ENCODE assay signal across 7 mouse cellular contexts in genomic region chr11:116087194-116088130, GRCm38 (mm10). TPM values are rescaled to one million over a fixed set of nuclear protein-coding genes. Genes with fewer than 3 reads are reported as not detected.
DNase-seq lines count a peak whose midpoint lies in the region; ATAC-seq lines count a peak whose summit lies in the region.

No protein-coding gene starts in this region.

- DNase-seq in adipocyte (ENCODE audit: low spot score), result peak; percentile 88
- DNase-seq in gastrocnemius, postnatal 10 days, result peak; percentile 90
- peak; percentile 94 for DNase-seq in induced T-regulatory cell, adult 2 months (ENCODE audit: low read depth)
- peak; percentile 77 to 85 for DNase-seq in left cerebral cortex, postnatal 14 days (ENCODE audit: low spot score in 2 of 2)
- DNase-seq in right cerebral cortex, postnatal 36 days (ENCODE audit: low spot score in 2 of 2), result peak; percentile 70

- intact Hi-C loops in left cerebral cortex, postnatal 14 days (cut with DNase I), result loop anchor here (1.0 to 5.0 kb wide), 2 partner anchors 43 to 55 kb away; partner anchors contain the start of gene Unk

- ATAC-seq in common myeloid progenitor, adult 5-6 weeks (replicated peaks; ENCODE audit: low read depth, poor library complexity, severe bottlenecking), result peak; percentile 62
- ATAC-seq in megakaryocyte-erythroid progenitor cell, adult 5-6 weeks (replicated peaks; ENCODE audit: low FRiP score, low TSS enrichment, poor library complexity, severe bottlenecking), result peak; percentile 63

RNA-seq across cellular contexts. Expression of gene Wbp2, which starts 0.7 kb away (rescaled TPM):
- 26.2 and 32.7 TPM in 2 replicates for total RNA-seq in common myeloid progenitor, adult 5-6 weeks (2017)
- 10 to 100 TPM; 64.8 to 66.8 TPM for total RNA-seq in gastrocnemius, postnatal 10 days (2021)
- total RNA-seq in left cerebral cortex, postnatal 14 days (2021), result 100 to 1,000 TPM; 278 to 292 TPM
- 57.6 and 94.8 TPM in 2 replicates for total RNA-seq in megakaryocyte-erythroid progenitor cell, adult 5-6 weeks (2014; fragmentation: Nextera tagmentation)
- total RNA-seq in megakaryocyte-erythroid progenitor cell, adult 5-6 weeks (2017), result 21.2 and 23.9 TPM in 2 replicates

RNA-seq across cellular contexts. Expression of gene Unc13d, which starts 9.7 kb away (rescaled TPM):
- 29.7 and 29.9 TPM in 2 replicates for total RNA-seq in common myeloid progenitor, adult 5-6 weeks (2017)
- under 1 TPM; 0.45 TPM for total RNA-seq in gastrocnemius, postnatal 10 days (2021)
- total RNA-seq in left cerebral cortex, postnatal 14 days (2021), result under 1 TPM; 0.46 to 0.55 TPM
- 47.1 and 58.7 TPM in 2 replicates for total RNA-seq in megakaryocyte-erythroid progenitor cell, adult 5-6 weeks (2014; fragmentation: Nextera tagmentation)
- 24.8 and 36.3 TPM in 2 replicates for total RNA-seq in megakaryocyte-erythroid progenitor cell, adult 5-6 weeks (2017)

RNA-seq across cellular contexts. Expression of gene Trim47, which starts 39.5 kb away (rescaled TPM):
- total RNA-seq in common myeloid progenitor, adult 5-6 weeks (2017), result 5.8 and 11.3 TPM in 2 replicates
- total RNA-seq in gastrocnemius, postnatal 10 days (2021), result 10 to 100 TPM; 21.9 to 31.7 TPM
- total RNA-seq in left cerebral cortex, postnatal 14 days (2021), result 1 to 10 TPM; 8.7 to 9.0 TPM
- 8.7 and 12.2 TPM in 2 replicates for total RNA-seq in megakaryocyte-erythroid progenitor cell, adult 5-6 weeks (2014; fragmentation: Nextera tagmentation)
- total RNA-seq in megakaryocyte-erythroid progenitor cell, adult 5-6 weeks (2017), result 2.3 and 6.5 TPM in 2 replicates

RNA-seq across cellular contexts. Expression of gene Trim65, which starts 43.5 kb away (rescaled TPM):
- total RNA-seq in common myeloid progenitor, adult 5-6 weeks (2017), result 9.9 and 12.5 TPM in 2 replicates
- 1 to 10 TPM; 3.3 to 3.6 TPM for total RNA-seq in gastrocnemius, postnatal 10 days (2021)
- total RNA-seq in left cerebral cortex, postnatal 14 days (2021), result 1 to 10 TPM; 5.4 to 7.0 TPM
- 17.4 and 20.5 TPM in 2 replicates for total RNA-seq in megakaryocyte-erythroid progenitor cell, adult 5-6 weeks (2014; fragmentation: Nextera tagmentation)
- 8.2 and 8.3 TPM in 2 replicates for total RNA-seq in megakaryocyte-erythroid progenitor cell, adult 5-6 weeks (2017)

RNA-seq across cellular contexts. Expression of gene Mrpl38, which starts 51.2 kb away (rescaled TPM):
- 38.7 and 40.5 TPM in 2 replicates for total RNA-seq in common myeloid progenitor, adult 5-6 weeks (2017)
- 10 to 100 TPM; 40.8 to 46.2 TPM for total RNA-seq in gastrocnemius, postnatal 10 days (2021)
- total RNA-seq in left cerebral cortex, postnatal 14 days (2021), result 10 to 100 TPM; 51.1 to 56.1 TPM
- total RNA-seq in megakaryocyte-erythroid progenitor cell, adult 5-6 weeks (2014; fragmentation: Nextera tagmentation), result 79.8 and 89.1 TPM in 2 replicates
- 39.6 and 49.6 TPM in 2 replicates for total RNA-seq in megakaryocyte-erythroid progenitor cell, adult 5-6 weeks (2017)

Comparison
In these comparisons a context has a peak if more than half of its experiments do, and no peak if none do; other contexts are left out.
1. Peak in every context shown above with its lines: DNase-seq and ATAC-seq.
2. RNA of gene Unc13d, which starts 9.7 kb away (total RNA-seq): 24.8 to 58.7 TPM in megakaryocyte-erythroid progenitor cell, adult 5-6 weeks and 29.7 to 29.9 TPM in common myeloid progenitor, adult 5-6 weeks; 0.46 to 0.55 TPM in left cerebral cortex, postnatal 14 days and 0.45 TPM in gastrocnemius, postnatal 10 days; every median in the first group is over 10 times any median in the second.